Mouse (Mus musculus): ENCODE measurements around the gene Hist2h3c2. TPM values are rescaled to one million over a fixed set of nuclear protein-coding genes. Genes with fewer than 3 reads are reported as not detected.
"Not testable (repeated sequence)": the region's sequence is repeated elsewhere in the genome, so short reads cannot be mapped to it uniquely, and the experiment has no call there.

The Hist2h3c2 gene
- polyA plus RNA-seq, 1 experiment from 2014 or later: 13.8 TPM

DNA sequence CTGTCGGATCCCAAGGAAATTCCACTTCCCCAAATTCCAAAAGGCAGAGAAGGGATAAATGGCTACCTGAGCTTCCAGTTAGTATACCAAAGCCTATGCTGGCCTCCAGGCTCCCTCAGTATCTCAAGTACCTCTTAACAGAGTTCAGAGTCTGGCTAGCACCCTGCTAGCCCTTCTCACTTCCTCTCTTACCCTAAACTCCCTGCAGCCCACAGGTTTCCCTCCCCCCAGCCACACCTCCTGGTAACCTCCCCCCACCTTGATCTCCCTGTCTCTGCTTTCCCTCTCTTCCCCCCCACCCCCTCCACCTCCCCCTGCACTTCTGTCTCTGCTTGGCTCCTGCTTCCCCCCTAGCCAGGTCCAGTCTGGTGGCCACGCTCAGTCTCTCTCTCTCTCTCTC, 39.2 kb downstream of the Hist2h3c2 start:
- no peak overlapping the region for H3K4me2 ChIP-seq
- ATAC-seq: no peak
- H3K4me3 ChIP-seq: no peak overlapping the region
- peaks cover 32% of the 10 kb centered on the region for H3K4me1 ChIP-seq
- H3K36me3 ChIP-seq: peaks cover 6% of the 10 kb centered on the region; the same call in 1 of the 2 replicates
- no peak overlapping the region for H3K9ac ChIP-seq
- 0 out of 2 replicates have a peak, but pooled peaks cover 5% of the 10 kb centered on the region for H3K9me3 ChIP-seq (replicated peaks)
- 41% methylated on average over 2 of the region's 2 CpGs for WGBS (ENCODE audit: insufficient replicate concordance)
- H3K27ac ChIP-seq: no peak overlapping the region
- no peaks in the 10 kb centered on the region for H3K27me3 ChIP-seq (replicated peaks)

DNA sequence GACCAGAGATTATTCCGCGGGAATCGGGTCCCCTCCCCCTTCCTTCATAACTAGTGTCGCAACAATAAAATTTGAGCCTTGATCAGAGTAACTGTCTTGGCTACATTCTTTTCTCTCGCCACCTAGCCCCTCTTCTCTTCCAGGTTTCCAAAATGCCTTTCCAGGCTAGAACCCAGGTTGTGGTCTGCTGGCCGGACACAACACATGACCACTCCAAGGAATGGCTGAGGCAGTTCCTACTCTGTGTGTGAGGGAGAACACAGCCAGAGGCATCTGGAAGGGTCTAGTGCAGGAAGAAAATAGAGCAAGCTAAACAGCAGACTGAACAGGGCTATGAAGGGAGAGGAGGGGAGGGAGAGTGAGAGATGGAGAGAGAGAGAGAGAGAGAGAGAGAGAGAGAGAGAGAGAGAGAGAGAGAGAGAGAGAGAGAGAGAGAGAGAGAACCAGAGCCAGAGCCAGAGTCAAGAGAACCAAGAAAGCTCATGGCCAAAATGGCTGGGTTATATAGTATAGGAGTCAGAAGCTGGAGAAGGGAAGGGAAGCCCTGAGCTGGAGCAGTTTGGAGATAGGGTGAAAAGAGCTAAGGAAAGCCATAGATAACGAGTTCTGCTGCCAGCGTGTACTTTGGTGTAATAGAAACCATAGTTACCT, 40.2 kb downstream of the Hist2h3c2 start:
- WGBS (ENCODE audit: insufficient replicate concordance): 12% methylated on average over 8 of the region's 8 CpGs
- H3K9ac ChIP-seq: 0 out of 2 replicates have a peak overlapping the region, but pooled peaks have one; percentile 41
- H3K27ac ChIP-seq: 0 out of 2 replicates have a peak overlapping the region, but pooled peaks have one; percentile 21
- not testable (repeated sequence) for H3K36me3 ChIP-seq; H3K27me3 ChIP-seq (replicated peaks); ATAC-seq; H3K4me3 ChIP-seq; H3K9me3 ChIP-seq (replicated peaks)
- H3K4me1 ChIP-seq: peaks cover 32% of the 10 kb centered on the region
- peak overlapping the region; percentile 99 for H3K4me2 ChIP-seq

DNA sequence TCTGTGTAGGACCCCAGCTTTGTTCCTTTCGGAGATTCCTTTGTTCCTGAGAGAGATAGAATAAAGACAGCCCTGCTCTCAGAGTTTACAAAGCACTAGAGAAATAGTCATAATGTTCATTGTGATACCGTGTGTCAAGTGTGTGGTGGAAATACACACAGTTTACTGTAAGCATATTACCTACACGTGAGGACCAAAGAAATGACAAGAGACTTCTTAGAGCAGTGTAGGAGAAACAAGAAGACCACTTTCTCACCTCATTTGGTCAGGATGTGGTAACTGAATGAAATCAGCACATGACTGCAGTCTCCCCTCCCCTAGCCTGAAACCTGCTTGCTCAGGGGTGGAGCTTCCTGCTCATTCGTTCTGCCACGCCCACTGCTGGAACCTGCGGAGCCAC, 40.7 kb downstream of the Hist2h3c2 start:
- peak overlapping the region; percentile 70 for H3K4me3 ChIP-seq
- peaks cover 6% of the 10 kb centered on the region; the same call in 1 of the 2 replicates for H3K36me3 ChIP-seq
- H3K4me2 ChIP-seq: peak overlapping the region; percentile 99
- ATAC-seq: peak; percentile 36
- WGBS (ENCODE audit: insufficient replicate concordance): 3% methylated on average over 6 of the region's 6 CpGs
- H3K27me3 ChIP-seq (replicated peaks): peaks cover 9% of the 10 kb centered on the region; the same call in 1 of the 2 replicates
- H3K9ac ChIP-seq: peak overlapping the region; percentile 45
- peak overlapping the region; percentile 82 for H3K27ac ChIP-seq
- 0 out of 2 replicates have a peak, but pooled peaks cover 5% of the 10 kb centered on the region for H3K9me3 ChIP-seq (replicated peaks)
- peaks cover 32% of the 10 kb centered on the region for H3K4me1 ChIP-seq

DNA sequence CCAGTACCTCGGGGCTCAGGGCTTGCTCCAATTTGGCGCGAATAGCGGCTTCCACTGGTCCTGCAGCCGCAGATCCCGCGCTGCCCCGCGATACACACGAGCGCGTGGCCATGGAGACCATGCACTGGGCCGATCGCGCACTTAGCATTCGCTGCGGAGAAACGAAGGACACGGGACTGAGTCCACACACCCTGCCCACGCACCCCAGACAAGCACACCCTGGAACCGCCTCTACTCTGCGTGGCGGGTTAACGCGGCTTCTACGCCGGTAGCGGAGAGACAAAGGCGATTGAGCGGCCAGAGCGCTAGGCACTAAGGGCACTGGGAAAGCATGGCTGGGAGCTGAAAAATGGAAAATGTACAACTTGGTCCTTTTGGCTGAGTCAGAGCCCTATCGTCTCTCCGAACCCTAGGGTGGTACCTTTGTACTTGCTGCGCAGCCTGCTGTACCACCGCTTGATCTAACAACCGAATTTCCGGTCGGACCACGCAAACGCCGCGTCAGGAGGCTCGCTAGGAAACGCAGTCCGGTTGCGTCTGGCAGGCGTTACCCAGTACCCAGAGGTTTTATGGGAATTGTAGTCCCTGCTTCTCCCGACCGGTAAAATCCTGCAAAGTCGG, 41.7 kb downstream of the Hist2h3c2 start:
- H3K4me2 ChIP-seq: peak overlapping the region; percentile 99
- peak overlapping the region; percentile 88 for H3K9ac ChIP-seq
- WGBS (ENCODE audit: insufficient replicate concordance): under 1% methylated on average over 50 of the region's 50 CpGs
- H3K4me3 ChIP-seq: peak overlapping the region; percentile 70
- 0 out of 2 replicates have a peak, but pooled peaks cover 5% of the 10 kb centered on the region for H3K9me3 ChIP-seq (replicated peaks)
- H3K36me3 ChIP-seq: peaks cover 6% of the 10 kb centered on the region; the same call in 1 of the 2 replicates
- H3K27ac ChIP-seq: peak overlapping the region; percentile 92
- ATAC-seq: peak; percentile 89
- peaks cover 32% of the 10 kb centered on the region for H3K4me1 ChIP-seq
- peaks cover 12% of the 10 kb centered on the region; the same call in 1 of the 2 replicates for H3K27me3 ChIP-seq (replicated peaks)

DNA sequence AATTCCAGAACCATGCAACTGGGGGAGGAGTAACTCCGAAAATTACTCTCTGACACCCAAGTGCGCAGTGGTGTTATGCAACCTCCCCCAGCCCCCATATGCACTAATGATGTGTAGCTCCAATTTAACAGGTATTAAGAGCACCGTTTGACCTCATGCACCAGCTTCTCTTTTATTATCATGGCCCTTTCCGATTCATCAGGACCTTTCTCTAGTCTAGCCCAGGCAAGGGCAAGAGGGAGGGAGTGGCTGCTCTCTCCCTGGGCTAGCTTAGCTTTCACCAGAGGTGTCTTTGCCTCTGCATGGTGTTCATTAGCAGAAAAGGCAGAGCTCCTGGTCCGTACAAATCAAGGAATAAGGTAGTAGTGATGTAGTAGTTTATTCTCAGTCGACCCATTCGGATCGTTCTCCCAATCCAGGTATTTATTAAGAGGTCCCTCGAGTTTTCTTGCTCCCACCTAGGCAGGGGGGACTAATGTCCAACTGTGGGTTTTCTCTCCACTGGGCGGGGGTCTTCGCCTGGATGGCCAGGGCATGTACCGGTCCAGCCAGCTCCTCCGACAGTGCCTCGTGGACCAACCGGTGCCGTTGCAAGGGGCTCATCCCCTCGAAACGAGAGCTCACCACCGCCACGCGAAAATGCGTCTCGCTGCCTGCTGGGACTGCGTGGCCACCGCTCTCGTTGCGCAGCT, 42.3 kb downstream of the Hist2h3c2 start:
- H3K9ac ChIP-seq: peak overlapping the region; percentile 88
- H3K4me2 ChIP-seq: peak overlapping the region; percentile 99
- H3K27me3 ChIP-seq (replicated peaks): peaks cover 12% of the 10 kb centered on the region; the same call in 1 of the 2 replicates
- peaks cover 32% of the 10 kb centered on the region for H3K4me1 ChIP-seq
- H3K27ac ChIP-seq: peak overlapping the region; percentile 92
- 0 out of 2 replicates have a peak, but pooled peaks cover 5% of the 10 kb centered on the region for H3K9me3 ChIP-seq (replicated peaks)
- peaks cover 6% of the 10 kb centered on the region; the same call in 1 of the 2 replicates for H3K36me3 ChIP-seq
- ATAC-seq: no peak; the same call in 1 of the 2 replicates
- WGBS (ENCODE audit: insufficient replicate concordance): 16% methylated on average over 27 of the region's 27 CpGs
- H3K4me3 ChIP-seq: peak overlapping the region; percentile 70

DNA sequence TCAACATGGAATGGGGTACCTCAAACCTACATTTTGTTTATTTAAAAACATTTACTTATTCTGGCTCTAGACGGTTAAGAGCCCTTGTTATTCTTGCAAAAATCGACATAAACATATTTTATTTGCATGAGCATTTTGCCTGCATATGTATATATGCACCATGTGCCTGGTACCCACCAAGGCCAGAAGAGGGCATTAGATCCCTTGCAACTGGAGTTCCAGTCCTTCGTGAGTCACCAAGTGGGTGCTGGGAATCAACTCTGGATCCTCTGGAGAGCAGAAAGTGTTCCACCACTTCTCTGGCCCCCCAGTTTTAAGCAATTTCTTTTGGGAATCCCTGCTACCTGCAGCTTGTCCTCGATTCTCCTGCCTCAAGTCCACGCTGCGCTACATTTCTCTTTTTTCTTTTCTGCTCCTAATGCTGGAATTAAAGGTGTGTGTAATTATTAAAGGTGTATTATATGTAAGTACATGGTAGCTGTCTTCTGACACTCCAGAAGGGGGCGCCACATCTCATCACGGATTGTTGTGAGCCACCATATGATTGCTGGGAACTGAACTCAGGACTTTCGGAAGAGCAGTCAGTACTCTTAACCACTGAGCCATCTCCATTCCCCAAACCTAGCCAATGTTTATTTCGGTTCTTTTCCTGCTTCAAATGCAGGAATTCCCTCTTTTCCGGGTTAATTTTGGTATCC, 43.2 kb downstream of the Hist2h3c2 start:
- ATAC-seq: no peak
- H3K27ac ChIP-seq: no peak overlapping the region

DNA sequence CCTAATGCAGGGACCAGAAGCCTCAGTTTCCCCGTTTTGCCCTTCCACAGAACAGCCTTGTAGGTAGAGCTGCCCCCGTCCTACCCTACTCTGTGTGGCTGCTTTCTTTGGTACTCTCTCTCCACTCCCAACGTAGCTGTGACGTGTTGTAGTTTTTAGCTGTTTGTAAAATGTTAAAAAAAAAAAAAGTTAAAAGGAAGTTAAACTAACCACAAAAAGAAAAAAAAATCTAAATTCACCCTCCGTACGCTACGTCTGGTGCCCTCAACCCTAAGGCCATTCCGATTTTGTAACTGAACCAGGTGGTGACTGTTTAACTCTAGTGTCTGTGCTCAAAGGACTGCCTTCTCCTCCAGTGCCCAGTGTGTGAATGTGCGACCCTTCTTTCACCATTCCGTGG, 44.0 kb downstream of the Hist2h3c2 start:
- no peak overlapping the region for H3K4me3 ChIP-seq
- no peak overlapping the region for H3K27ac ChIP-seq
- H3K9ac ChIP-seq: no peak overlapping the region
- H3K9me3 ChIP-seq (replicated peaks): 0 out of 2 replicates have a peak, but pooled peaks cover 5% of the 10 kb centered on the region
- no peak overlapping the region for H3K4me2 ChIP-seq
- peaks cover 6% of the 10 kb centered on the region; the same call in 1 of the 2 replicates for H3K36me3 ChIP-seq
- no peak for ATAC-seq
- peaks cover 12% of the 10 kb centered on the region; the same call in 1 of the 2 replicates for H3K27me3 ChIP-seq (replicated peaks)
- peaks cover 32% of the 10 kb centered on the region for H3K4me1 ChIP-seq
- WGBS (ENCODE audit: insufficient replicate concordance): 63% methylated on average over 10 of the region's 10 CpGs

More for the DNA sequence above, 43.2 kb downstream of the Hist2h3c2 start:
- 86% methylated on average over 11 of the region's 11 CpGs for WGBS (ENCODE audit: insufficient replicate concordance)
- Histone ChIP-seq H3K4me2 (peak overlapping the region; percentile 99), H3K36me3 (peaks cover 6% of the 10 kb centered on the region; the same call in 1 of the 2 replicates), H3K27me3 (replicated peaks) (peaks cover 12% of the 10 kb centered on the region; the same call in 1 of the 2 replicates), H3K9ac (no peak overlapping the region), H3K4me1 (peaks cover 32% of the 10 kb centered on the region), H3K4me3 (no peak overlapping the region; the same call in 1 of the 2 replicates), H3K9me3 (replicated peaks) (0 out of 2 replicates have a peak, but pooled peaks cover 5% of the 10 kb centered on the region)

DNA sequence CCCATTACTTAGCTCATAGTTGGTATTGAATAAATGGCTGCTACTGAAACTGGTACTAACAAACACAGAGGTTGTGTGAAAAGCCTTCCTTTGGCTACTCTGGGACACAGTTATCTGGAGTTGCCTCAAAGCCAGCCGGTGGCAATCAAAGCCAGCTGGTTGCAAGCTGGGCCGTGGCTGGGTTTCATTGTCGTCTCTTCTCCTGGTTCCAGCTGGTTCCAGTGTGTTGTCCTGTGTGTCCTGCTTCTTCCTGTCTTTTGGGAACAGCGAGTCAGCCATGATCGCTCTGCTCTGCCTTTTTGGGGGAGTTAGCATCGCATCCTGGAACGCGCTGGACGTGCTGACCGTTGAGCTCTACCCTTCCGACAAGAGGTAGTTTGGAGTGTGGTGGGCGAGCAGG, 46.0 kb downstream of the Hist2h3c2 start:
- Histone ChIP-seq H3K4me1 (peaks cover 15% of the 10 kb centered on the region), H3K4me2 (no peak overlapping the region), H3K27ac (no peak overlapping the region), H3K4me3 (no peak overlapping the region), H3K36me3 (peaks cover 6% of the 10 kb centered on the region; the same call in 1 of the 2 replicates), H3K27me3 (replicated peaks) (peaks cover 22% of the 10 kb centered on the region), H3K9me3 (replicated peaks) (0 out of 2 replicates have a peak, but pooled peaks cover 5% of the 10 kb centered on the region), H3K9ac (no peak overlapping the region)
- WGBS (ENCODE audit: insufficient replicate concordance): 53% methylated on average over 12 of the region's 12 CpGs
- ATAC-seq: no peak

Small RNA genes within 50 kb of the gene (microRNA-seq; reads per million reads assigned to microRNA genes)
- gene Gm44492 (1.4 reads per million), gene Gm47311 (not detected), gene Gm47313 (not detected)

Other genes with a start within 250 kb of the Hist2h3c2 start
- 9.4 and 10.4 TPM in 2 replicates for gene Plekho1, start 243.1 kb downstream of the Hist2h3c2 start, polyA plus RNA-seq (2016; fragmentation: Nextera tagmentation; extraction: Ambion mirVana)
- 17.6 and 18.6 TPM in 2 replicates for gene Vps45, start 180.7 kb downstream of the Hist2h3c2 start, polyA plus RNA-seq (2016; fragmentation: Nextera tagmentation; extraction: Ambion mirVana)
- gene Otud7b, start 134.6 kb downstream of the Hist2h3c2 start, polyA plus RNA-seq (2016; fragmentation: Nextera tagmentation; extraction: Ambion mirVana): 10.8 and 12.7 TPM in 2 replicates
- 2.4 and 3.9 TPM in 2 replicates for gene Mtmr11, start 77.1 kb downstream of the Hist2h3c2 start, polyA plus RNA-seq (2016; fragmentation: Nextera tagmentation; extraction: Ambion mirVana)
- gene Sf3b4, start 66.8 kb downstream of the Hist2h3c2 start, polyA plus RNA-seq (2016; fragmentation: Nextera tagmentation; extraction: Ambion mirVana): 135 and 142 TPM in 2 replicates
- 1.1 and 1.4 TPM in 2 replicates for gene Sv2a, start 58.0 kb downstream of the Hist2h3c2 start, polyA plus RNA-seq (2016; fragmentation: Nextera tagmentation; extraction: Ambion mirVana)
- gene Bola1, start 19.4 kb downstream of the Hist2h3c2 start, polyA plus RNA-seq (2016; fragmentation: Nextera tagmentation; extraction: Ambion mirVana): 57.4 and 61.7 TPM in 2 replicates
- 0.71 and 0.86 TPM in 2 replicates for gene Hist2h2ab, start 19.3 kb downstream of the Hist2h3c2 start, polyA plus RNA-seq (2016; fragmentation: Nextera tagmentation; extraction: Ambion mirVana)
- gene Hist2h2ac, start 18.2 kb downstream of the Hist2h3c2 start, polyA plus RNA-seq (2016; fragmentation: Nextera tagmentation; extraction: Ambion mirVana): 15.9 and 17.5 TPM in 2 replicates
- 6.1 and 6.6 TPM in 2 replicates for gene Hist2h2be, start 18.0 kb downstream of the Hist2h3c2 start, polyA plus RNA-seq (2016; fragmentation: Nextera tagmentation; extraction: Ambion mirVana)
- gene Hist2h2aa2, start 1.1 kb upstream of the Hist2h3c2 start, polyA plus RNA-seq (2016; fragmentation: Nextera tagmentation; extraction: Ambion mirVana): 55.9 and 73.8 TPM in 2 replicates
- gene Hist2h2aa1, start 6.4 kb upstream of the Hist2h3c2 start, polyA plus RNA-seq (2016; fragmentation: Nextera tagmentation; extraction: Ambion mirVana): 23.9 and 29.2 TPM in 2 replicates
- gene Hist2h3c1, start 7.6 kb upstream of the Hist2h3c2 start, polyA plus RNA-seq (2016; fragmentation: Nextera tagmentation; extraction: Ambion mirVana): 2.7 and 3.0 TPM in 2 replicates
- 27.0 and 29.3 TPM in 2 replicates for gene Hist2h4, start 24.2 kb upstream of the Hist2h3c2 start, polyA plus RNA-seq (2016; fragmentation: Nextera tagmentation; extraction: Ambion mirVana)
- gene Hist2h3b, start 29.5 kb upstream of the Hist2h3c2 start, polyA plus RNA-seq (2016; fragmentation: Nextera tagmentation; extraction: Ambion mirVana): 99.1 and 113 TPM in 2 replicates
- gene Hist2h2bb, start 30.6 kb upstream of the Hist2h3c2 start, polyA plus RNA-seq (2016; fragmentation: Nextera tagmentation; extraction: Ambion mirVana): 23.6 and 31.6 TPM in 2 replicates
- gene Fcgr1, start 54.8 kb upstream of the Hist2h3c2 start, polyA plus RNA-seq (2016; fragmentation: Nextera tagmentation; extraction: Ambion mirVana): 2.4 and 2.7 TPM in 2 replicates
- gene BC107364, start 213.2 kb upstream of the Hist2h3c2 start, polyA plus RNA-seq (2016; fragmentation: Nextera tagmentation; extraction: Ambion mirVana): not detected in 2 replicates